Mouse (Mus musculus) forebrain, embryonic 11.5 days (tissue): ENCODE data around the gene Strn. TPM values are rescaled to one million over a fixed set of nuclear protein-coding genes. Genes with fewer than 3 reads are reported as not detected.

Source experiments
- ATAC-seq: fragments of 200-750 bp; cut with Nextera tagmentation; replicated peaks from 2 replicates; pipeline ENCODE4 v1.8.0; 2017; ENCODE audit warnings: moderate TSS enrichment; ENCODE audit not compliant: low FRiP score
- DNase-seq: peaks from one replicate; pipeline ENCODE4 v3.0.0-alpha.2; 2017; ENCODE audit warnings: low spot score
- H3K27ac ChIP-seq: fragments of 300-500 bp; sonication (generic); 2 replicates; pipeline ENCODE4 v1.5.1; 2014; ENCODE audit warnings: low read depth, low read length
- H3K27me3 ChIP-seq: fragments of 300-500 bp; sonication (generic); 2 replicates; pipeline ENCODE4 v1.6.1; 2014; ENCODE audit warnings: mild to moderate bottlenecking, low read length, mixed read lengths; ENCODE audit not compliant: control insufficient read depth, insufficient read depth
- H3K36me3 ChIP-seq: fragments of 300-500 bp; sonication (generic); 2 replicates; pipeline ENCODE4 v1.6.1; 2014; ENCODE audit warnings: mild to moderate bottlenecking, low read length, moderate library complexity, mixed read lengths; ENCODE audit not compliant: control insufficient read depth, insufficient read depth
- H3K4me1 ChIP-seq: fragments of 300-500 bp; sonication (generic); replicated peaks from 2 replicates; pipeline ENCODE4 v1.6.1; 2014; ENCODE audit warnings: low read length, mixed read lengths; ENCODE audit not compliant: control insufficient read depth, insufficient read depth
- H3K4me2 ChIP-seq: fragments of 300-500 bp; sonication (generic); 2 replicates; pipeline ENCODE4 v1.6.1; 2014; ENCODE audit warnings: low read depth, mild to moderate bottlenecking, low read length, moderate library complexity, mixed read lengths; ENCODE audit not compliant: severe bottlenecking
- H3K4me3 ChIP-seq: fragments of 300-500 bp; sonication (generic); 2 replicates; pipeline ENCODE4 v1.5.1; 2014; ENCODE audit warnings: low read depth, low read length
- H3K9ac ChIP-seq: fragments of 300-500 bp; sonication (generic); 2 replicates; pipeline ENCODE4 v1.6.1; 2014; ENCODE audit warnings: low read length
- H3K9me3 ChIP-seq: fragments of 300-500 bp; sonication (generic); 2 replicates; pipeline ENCODE4 v1.6.1; 2016; ENCODE audit warnings: low read length, mixed read lengths; ENCODE audit not compliant: control insufficient read depth
- WGBS: fragments of 180-500 bp; shearing (Covaris S2); extraction: QIAGEN DNeasy Blood & Tissue Kit; methylation state at CpG from one replicate; pipeline ENCODE4 v1.1.7; 2014; 5-methylcytosine and 5-hydroxymethylcytosine counted together
- polyA plus RNA-seq: library from polyadenylated mRNA; unstranded; fragments of >200 nt; fragmentation: Nextera tagmentation; extraction: Ambion mirVana; gene quantifications from 2 replicates; pipeline ENCODE4 v1.2.1, GENCODE M21; 2014

The Strn gene
- polyA plus RNA-seq, 1 experiment from 2014 or later = 8.5 TPM

DNA sequence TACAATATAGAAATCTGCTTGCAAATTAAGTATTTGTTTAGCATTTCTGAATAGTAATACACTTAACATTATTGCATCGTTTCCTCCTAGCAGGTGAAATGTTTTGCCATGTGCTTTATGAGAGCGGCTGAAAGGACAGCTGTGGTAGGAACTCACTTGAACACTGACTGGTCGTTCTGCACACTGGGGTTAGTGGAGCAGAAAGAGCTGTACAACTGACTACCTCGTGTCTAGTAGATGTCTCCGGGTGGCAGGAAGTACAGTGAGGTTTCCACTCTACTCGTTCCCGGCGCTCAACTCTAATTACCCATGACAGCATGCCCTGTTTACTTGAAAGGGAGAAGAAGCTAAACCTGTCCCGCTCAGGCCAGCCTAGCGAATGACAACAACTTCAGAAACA is 82.2 kb downstream of the Strn start:
- Histone ChIP-seq H3K36me3 (peaks cover 1% of the 10 kb centered on the region; the same call in 1 of the 2 replicates), H3K27ac (no peak overlapping the region), H3K9ac (no peak overlapping the region), H3K4me1 (no peaks in the 10 kb centered on the region), H3K27me3 (no peaks in the 10 kb centered on the region), H3K9me3 (no peaks in the 10 kb centered on the region), H3K4me3 (no peak overlapping the region), H3K4me2 (no peak overlapping the region)
- ATAC-seq (no peak), DNase-seq (no peak)
- 88% methylated on average over 10 of the region's 10 CpGs for WGBS

DNA sequence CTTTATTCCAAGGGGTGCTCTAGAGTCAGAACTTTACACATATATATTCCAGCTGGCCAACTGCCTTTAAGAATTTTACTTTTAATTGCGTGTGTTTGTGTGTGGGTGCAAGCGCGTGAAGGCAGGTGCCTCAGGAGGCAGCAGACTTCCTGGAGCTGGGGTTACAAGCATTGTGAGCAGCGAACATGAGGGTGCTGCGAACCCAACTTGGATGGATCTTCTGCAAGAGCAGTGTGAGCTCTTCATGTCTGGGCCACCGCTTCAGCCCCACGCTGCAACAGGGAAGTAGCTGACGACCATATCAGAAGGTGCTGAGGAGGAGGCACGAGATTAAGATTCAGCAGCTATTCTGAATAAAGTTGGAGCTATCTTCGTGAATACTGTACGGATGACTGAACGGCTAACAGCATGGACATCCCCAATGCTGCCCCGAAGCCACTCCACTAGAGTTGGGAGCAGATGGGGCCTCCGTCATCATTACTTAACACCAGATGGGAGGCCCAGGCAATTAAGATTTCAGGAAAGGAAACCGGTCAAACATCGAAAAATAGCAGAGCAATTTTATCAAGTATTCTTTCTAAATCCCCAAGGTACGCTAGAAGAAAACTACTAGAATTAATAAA is 93.0 kb downstream of the Strn start:
- Histone ChIP-seq H3K27ac (no peak overlapping the region), H3K27me3 (no peaks in the 10 kb centered on the region), H3K9ac (no peak overlapping the region), H3K4me3 (no peak overlapping the region), H3K9me3 (no peaks in the 10 kb centered on the region), H3K36me3 (no peaks in the 10 kb centered on the region), H3K4me2 (no peak overlapping the region), H3K4me1 (no peaks in the 10 kb centered on the region)
- no peak for DNase-seq
- 88% methylated on average over 17 of the region's 17 CpGs for whole genome bisulfite sequencing
- no peak; the same call in 1 of the 2 replicates for ATAC-seq

DNA sequence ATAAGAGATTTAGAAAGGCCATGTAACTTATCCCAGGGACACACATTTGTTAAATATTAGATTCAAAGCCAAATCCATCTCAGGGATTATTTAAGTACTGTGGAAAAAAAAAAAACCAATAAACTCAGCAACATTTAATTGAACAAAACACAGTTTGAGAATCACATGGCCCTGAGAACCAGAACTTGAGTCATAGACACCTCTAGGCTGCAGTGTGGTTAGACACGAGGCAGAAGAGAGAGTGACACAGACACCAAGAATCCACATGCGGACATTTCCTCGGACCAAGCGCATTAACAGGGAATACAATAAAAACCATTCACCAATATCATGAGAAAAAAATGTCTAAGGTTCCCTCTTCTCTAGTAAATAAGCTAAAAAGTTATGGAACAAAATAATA is 94.7 kb downstream of the Strn start:
- Histone ChIP-seq H3K4me1 (no peaks in the 10 kb centered on the region), H3K27me3 (no peaks in the 10 kb centered on the region), H3K9ac (no peak overlapping the region), H3K9me3 (no peaks in the 10 kb centered on the region), H3K27ac (no peak overlapping the region), H3K4me2 (no peak overlapping the region), H3K4me3 (no peak overlapping the region), H3K36me3 (no peaks in the 10 kb centered on the region)
- DNase-seq = no peak
- no peak for ATAC-seq
- 90% methylated on average over 4 of the region's 4 CpGs for WGBS

DNA sequence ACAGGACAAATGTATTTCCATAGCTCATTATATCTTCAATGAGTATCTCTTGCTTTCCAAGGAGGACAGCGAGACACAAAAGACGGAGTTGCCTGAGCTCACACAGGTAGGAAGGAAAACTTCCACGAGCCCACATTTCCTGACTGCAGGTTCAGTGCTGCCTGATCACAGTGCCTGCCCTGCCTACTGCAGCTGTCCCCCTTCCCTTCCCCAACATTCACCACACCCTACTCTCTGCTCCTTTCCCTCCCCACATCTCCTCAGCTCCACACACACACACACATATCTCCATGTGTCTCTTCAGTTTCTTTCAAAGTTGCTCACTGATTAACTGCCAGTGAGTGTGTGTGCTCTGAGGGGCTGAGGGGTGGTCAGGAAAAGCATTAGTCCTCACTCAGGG is 96.6 kb downstream of the Strn start:
- DNase-seq (no peak), ATAC-seq (no peak)
- H3K27me3 ChIP-seq = no peaks in the 10 kb centered on the region
- H3K9ac ChIP-seq = no peak overlapping the region
- 94% methylated on average over 3 of the region's 3 CpGs for WGBS
- no peaks in the 10 kb centered on the region for H3K9me3 ChIP-seq
- H3K4me3 ChIP-seq = no peak overlapping the region
- no peak overlapping the region for H3K4me2 ChIP-seq
- no peak overlapping the region for H3K27ac ChIP-seq
- no peaks in the 10 kb centered on the region for H3K4me1 ChIP-seq
- H3K36me3 ChIP-seq = no peaks in the 10 kb centered on the region

DNA sequence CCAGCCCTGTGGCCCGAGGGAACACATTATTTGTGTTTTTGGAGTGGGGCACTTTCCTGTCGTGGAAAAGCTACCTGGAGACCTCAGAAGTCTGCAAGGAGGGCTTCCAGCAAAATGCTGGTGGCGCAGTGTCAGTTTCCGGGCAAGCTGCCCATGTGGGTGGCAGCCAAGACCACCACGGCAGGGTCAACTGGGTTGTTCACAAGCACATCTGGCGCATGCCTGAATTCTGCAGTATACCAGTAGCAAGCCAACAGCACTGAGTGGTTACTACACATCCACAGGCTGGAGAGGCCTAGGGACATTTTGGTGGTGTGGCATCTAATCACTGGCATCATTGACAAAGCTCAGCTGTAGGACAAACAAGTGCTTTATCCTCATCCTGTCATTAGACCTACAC is 97.9 kb downstream of the Strn start:
- H3K36me3 ChIP-seq = no peaks in the 10 kb centered on the region
- H3K4me3 ChIP-seq = no peak overlapping the region
- no peaks in the 10 kb centered on the region for H3K27me3 ChIP-seq
- no peak overlapping the region for H3K4me2 ChIP-seq
- ATAC-seq (no peak), DNase-seq (no peak)
- no peaks in the 10 kb centered on the region for H3K9me3 ChIP-seq
- no peak overlapping the region for H3K9ac ChIP-seq
- H3K4me1 ChIP-seq = no peaks in the 10 kb centered on the region
- H3K27ac ChIP-seq = no peak overlapping the region
- WGBS = 82% methylated on average over 6 of the region's 6 CpGs

DNA sequence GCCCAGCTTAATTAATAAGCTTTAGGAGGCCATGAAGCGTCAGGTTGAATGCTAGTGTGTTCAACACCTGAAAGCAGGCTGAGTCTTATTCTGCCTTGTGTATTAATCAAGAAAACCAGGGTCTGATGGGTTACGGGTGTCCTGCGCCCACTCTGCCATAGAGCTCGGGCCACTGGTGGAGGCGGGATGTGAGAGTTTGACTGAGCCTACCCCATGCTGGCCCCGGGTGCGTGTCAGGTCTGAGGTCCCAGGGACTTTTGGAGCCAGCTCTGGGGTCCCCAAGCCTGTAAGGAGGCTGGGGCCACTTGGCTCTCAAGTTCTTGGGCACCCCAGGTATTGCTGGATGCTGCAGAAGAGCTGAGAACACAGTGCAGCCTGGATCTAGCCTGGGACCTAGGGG is 99.9 kb downstream of the Strn start:
- no peak for DNase-seq

DNA sequence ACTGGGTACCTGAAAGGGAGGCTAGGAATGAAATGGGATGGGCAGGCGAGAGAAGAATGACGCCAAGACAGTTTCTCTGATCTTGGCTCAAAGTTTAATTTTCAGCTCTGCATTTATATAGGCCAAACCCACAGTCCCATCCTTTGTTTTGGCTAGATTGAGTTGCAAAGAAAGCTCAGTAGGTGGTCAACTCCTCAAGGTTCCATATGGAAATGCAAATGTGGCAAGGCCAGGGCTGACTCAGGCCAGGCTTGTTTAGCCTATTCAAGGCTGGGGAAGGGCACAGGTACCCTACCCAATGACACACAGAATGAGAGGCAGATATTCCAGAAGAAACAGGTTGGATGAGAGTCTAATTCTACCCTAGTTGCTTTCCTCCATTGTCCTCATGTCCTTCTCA is 101.4 kb downstream of the Strn start:
- H3K4me3 ChIP-seq = no peak overlapping the region
- no peak overlapping the region for H3K4me2 ChIP-seq
- H3K9ac ChIP-seq = no peak overlapping the region
- 42% methylated on average over 2 of the region's 2 CpGs for WGBS
- no peak overlapping the region for H3K27ac ChIP-seq
- ATAC-seq (no peak), DNase-seq (no peak)
- H3K4me1 ChIP-seq = no peaks in the 10 kb centered on the region
- H3K9me3 ChIP-seq = no peaks in the 10 kb centered on the region
- no peaks in the 10 kb centered on the region for H3K36me3 ChIP-seq
- H3K27me3 ChIP-seq = no peaks in the 10 kb centered on the region

More for the DNA sequence above, 99.9 kb downstream of the Strn start:
- Histone ChIP-seq H3K36me3 (no peaks in the 10 kb centered on the region), H3K9me3 (no peaks in the 10 kb centered on the region), H3K4me1 (no peaks in the 10 kb centered on the region), H3K4me2 (no peak overlapping the region), H3K9ac (no peak overlapping the region), H3K27ac (no peak overlapping the region), H3K4me3 (no peak overlapping the region), H3K27me3 (no peaks in the 10 kb centered on the region)
- WGBS = 92% methylated on average over 7 of the region's 7 CpGs
- ATAC-seq = no peak

DNA sequence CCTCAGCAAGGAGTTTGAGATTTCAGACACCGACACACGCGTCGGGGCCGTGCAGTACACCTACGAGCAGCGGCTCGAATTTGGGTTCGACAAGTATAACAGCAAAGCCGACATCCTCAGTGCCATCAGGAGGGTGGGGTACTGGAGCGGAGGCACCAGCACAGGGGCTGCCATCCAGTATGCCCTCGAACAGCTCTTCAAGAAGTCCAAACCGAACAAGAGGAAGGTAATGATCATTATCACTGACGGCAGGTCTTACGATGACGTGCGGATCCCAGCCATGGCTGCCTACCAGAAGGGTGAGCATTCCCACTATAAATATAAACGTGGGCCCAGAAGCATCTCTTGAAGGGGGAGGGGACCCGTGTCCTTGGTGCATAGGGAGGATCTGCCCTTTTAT is 112.1 kb downstream of the Strn start:
- WGBS = 93% methylated on average over 19 of the region's 19 CpGs
- ATAC-seq = no peak
- Histone ChIP-seq H3K9ac (no peak overlapping the region), H3K27ac (no peak overlapping the region), H3K4me1 (no peaks in the 10 kb centered on the region), H3K4me2 (no peak overlapping the region), H3K36me3 (no peaks in the 10 kb centered on the region), H3K27me3 (no peaks in the 10 kb centered on the region), H3K4me3 (no peak overlapping the region), H3K9me3 (no peaks in the 10 kb centered on the region)
- DNase-seq = no peak

DNA sequence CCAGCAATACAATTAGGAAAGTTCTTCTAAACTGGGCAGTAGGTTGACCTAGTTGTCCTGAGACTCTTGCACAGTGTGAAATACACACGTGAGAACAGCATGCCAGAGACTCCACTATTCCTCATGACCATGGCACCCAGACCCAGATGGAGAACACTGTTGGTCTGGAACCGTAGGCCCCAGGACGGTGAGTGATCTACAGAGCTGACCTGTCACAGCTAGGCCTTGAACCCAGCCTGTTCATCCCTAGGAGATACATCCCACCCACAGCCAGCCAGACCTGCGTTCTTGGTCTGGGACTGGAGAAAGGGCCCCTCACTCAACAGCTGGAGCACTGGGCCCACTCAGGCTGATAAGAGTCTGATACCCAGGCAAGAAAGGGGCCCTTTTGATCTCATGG is 115.1 kb downstream of the Strn start:
- no peak overlapping the region for H3K4me3 ChIP-seq
- H3K4me2 ChIP-seq = no peak overlapping the region
- ATAC-seq (no peak), DNase-seq (no peak)
- 91% methylated on average over 4 of the region's 4 CpGs for WGBS
- no peaks in the 10 kb centered on the region for H3K9me3 ChIP-seq
- no peak overlapping the region for H3K9ac ChIP-seq
- no peaks in the 10 kb centered on the region for H3K4me1 ChIP-seq
- no peaks in the 10 kb centered on the region for H3K27me3 ChIP-seq
- no peaks in the 10 kb centered on the region for H3K36me3 ChIP-seq
- H3K27ac ChIP-seq = no peak overlapping the region
